Mouse (Mus musculus) bone marrow, adult 2 months (tissue): ENCODE measurements around the gene Crxos. TPM values are rescaled to one million over a fixed set of nuclear protein-coding genes. Genes with fewer than 3 reads are reported as not detected.

ENCODE experiments used
- H3K27ac ChIP-seq: fragments of 200-500 bp; 2 replicates; pipeline ENCODE4 v1.5.1; 2012; ENCODE audit warnings: low read depth, mild to moderate bottlenecking, control low read depth, inconsistent platforms, low read length; ENCODE audit not compliant: control insufficient read depth, poor library complexity, insufficient read depth
- H3K4me1 ChIP-seq: fragments of 200-500 bp; 2 replicates; pipeline ENCODE4 v1.6.1; 2011; ENCODE audit warnings: low read length; ENCODE audit not compliant: control insufficient read depth, insufficient read depth
- H3K4me3 ChIP-seq: fragments of 200-500 bp; replicated peaks from 2 replicates; pipeline ENCODE3; 2011; ENCODE audit warnings: mild to moderate bottlenecking, low read depth, low read length, control low read depth; ENCODE audit not compliant: control insufficient read depth
- CTCF ChIP-seq: fragments of 200-500 bp; IDR thresholded peaks from 2 replicates; pipeline ENCODE4 v1.5.1; 2011; ENCODE audit warnings: low read length, control low read depth; ENCODE audit not compliant: control insufficient read depth, insufficient read depth
- POLR2A ChIP-seq: fragments of 200-500 bp; IDR thresholded peaks from 2 replicates; pipeline ENCODE4 v1.6.1; 2011; ENCODE audit warnings: low read depth, mild to moderate bottlenecking, control low read depth, low read length, borderline replicate concordance; ENCODE audit not compliant: control insufficient read depth
- WGBS: fragments of 180-500 bp; shearing (Covaris S2); methylation state at CpG from one replicate; pipeline ENCODE4 v1.1.7; 2018; 5-methylcytosine and 5-hydroxymethylcytosine counted together
- polyA plus RNA-seq: library from polyadenylated mRNA; stranded (reverse); fragments of >200 nt; gene quantifications from 2 replicates; pipeline ENCODE4 v1.2.4, GENCODE M21; 2011; ENCODE audit warnings: low replicate concordance; ENCODE audit not compliant: missing spikeins, insufficient read depth, insufficient read length

Gene Crxos
- polyA plus RNA-seq, 1 experiment = 1.4 TPM

- H3K4me1 ChIP-seq = no peaks in the 10 kb centered on the region; the same call in 1 of the 2 replicates
- 56% methylated on average over 2 of the region's 2 CpGs for WGBS
Observed at GRCm38 (mm10) chr7:15930543-15930942, 48.1 kb downstream of the Crxos start.

GRCm38 (mm10) chr7:15931635-15932034 lies 49.2 kb downstream of the Crxos start:
- Histone ChIP-seq H3K4me3 (no peak overlapping the region), H3K4me1 (no peaks in the 10 kb centered on the region; the same call in 1 of the 2 replicates), H3K27ac (no peak overlapping the region)
- TF ChIP-seq POLR2A (no peak), CTCF (no peak)
- WGBS = 19% methylated on average over 3 of the region's 3 CpGs

More at GRCm38 (mm10) chr7:15930543-15930942, 48.1 kb downstream of the Crxos start:
- TF ChIP-seq POLR2A (no peak), CTCF (no peak)
- Histone ChIP-seq H3K4me3 (no peak overlapping the region), H3K27ac (no peak overlapping the region)

GRCm38 (mm10) chr7:15933437-15934359 lies 51.3 kb downstream of the Crxos start:
- Histone ChIP-seq H3K4me1 (no peaks in the 10 kb centered on the region; the same call in 1 of the 2 replicates), H3K27ac (no peak overlapping the region), H3K4me3 (no peak overlapping the region)
- WGBS = 26% methylated on average over 16 of the region's 16 CpGs
- TF ChIP-seq CTCF = no peak
- TF ChIP-seq POLR2A = no peak

- 83% methylated on average over 5 of the region's 5 CpGs for WGBS
- Histone ChIP-seq H3K4me3 (no peak overlapping the region), H3K27ac (no peak overlapping the region), H3K4me1 (no peaks in the 10 kb centered on the region)
- TF ChIP-seq POLR2A (no peak), CTCF (no peak)
Observed at GRCm38 (mm10) chr7:15937491-15937890, 55.1 kb downstream of the Crxos start.

GRCm38 (mm10) chr7:15938621-15939020 lies 56.2 kb downstream of the Crxos start:
- no peak overlapping the region for H3K27ac ChIP-seq
- H3K4me1 ChIP-seq = no peaks in the 10 kb centered on the region
- no peak overlapping the region for H3K4me3 ChIP-seq
- 92% methylated on average over 3 of the region's 3 CpGs for WGBS
- no peak for TF ChIP-seq POLR2A
- TF ChIP-seq CTCF = no peak

- no peak overlapping the region for H3K4me3 ChIP-seq
- WGBS = 97% methylated on average over 1 of the region's 1 CpGs
- H3K4me1 ChIP-seq = peaks cover 3% of the 10 kb centered on the region
- no peak overlapping the region for H3K27ac ChIP-seq
- TF ChIP-seq CTCF (no peak), POLR2A (no peak)
Observed at GRCm38 (mm10) chr7:15944311-15944710, 61.9 kb downstream of the Crxos start.

- peak overlapping the region; percentile 68 for H3K4me3 ChIP-seq
- no peak overlapping the region for H3K27ac ChIP-seq
- WGBS = 8% methylated on average over 8 of the region's 8 CpGs
- H3K4me1 ChIP-seq = peaks cover 5% of the 10 kb centered on the region
- TF ChIP-seq POLR2A (no peak), CTCF (no peak)
Observed at GRCm38 (mm10) chr7:15945211-15945610, 62.8 kb downstream of the Crxos start.

- Histone ChIP-seq H3K4me3 (peak within 1 kb of the TSS; percentile 68), H3K27ac (peak within 1 kb of the TSS; percentile 86), H3K4me1 (peaks cover 5% of the 10 kb centered on the region)
- no peak for TF ChIP-seq CTCF
- peak; percentile 54; the same call in 1 of the 2 replicates for TF ChIP-seq POLR2A
- 2% methylated on average over 59 of the region's 59 CpGs for WGBS
Observed at GRCm38 (mm10) chr7:15945721-15946536, 63.5 kb downstream of the Crxos start, which contains the start of gene Nop53. TSS of gene Nop53 (minus strand) at chr7:15946074.
